Comparison of ENCODE assay signal across 16 mouse cellular contexts in genomic region chr8:10633360-10634140, GRCm38 (mm10).
DNase-seq lines count a peak whose midpoint lies in the region; ATAC-seq and TF ChIP-seq lines count a peak whose summit lies in the region.
"Had no signal": no experiment of that assay in that cellular context is flagged by ENCODE, and none has a peak within 500 bp of the region (broad histone marks: within the 10 kb centered on the region; RNA-seq: fewer than 3 reads in every experiment).

No protein-coding gene starts in this region.

- 58% methylated on average over 12 of the region's 12 CpGs for WGBS in forebrain, embryonic 12.5 days
- WGBS in forebrain, embryonic 14.5 days, result 69% methylated on average over 12 of the region's 12 CpGs
- WGBS in midbrain, embryonic 11.5 days, result 67% methylated on average over 12 of the region's 12 CpGs
- 71% methylated on average over 12 of the region's 12 CpGs for WGBS in midbrain, embryonic 16.5 days
- 45% methylated on average over 11 of the region's 12 CpGs for WGBS in lung, adult 2 months

- no peak overlapping the region for H3K27ac ChIP-seq in forebrain, embryonic 12.5 days
- H3K27ac ChIP-seq in forebrain, embryonic 14.5 days (ENCODE audit: low read depth, low read length), result no peak overlapping the region
- H3K27ac ChIP-seq in midbrain, embryonic 11.5 days (ENCODE audit: low read depth, low read length), result no peak overlapping the region
- H3K27ac ChIP-seq in midbrain, embryonic 16.5 days (ENCODE audit: low read length), result no peak overlapping the region
- H3K27ac ChIP-seq: heart, embryonic 13.5 days; kidney, embryonic 15.5 days; layer of hippocampus, adult 2 months; lung, embryonic 15.5 days had no signal

- no peaks in the 10 kb centered on the region for H3K9me3 ChIP-seq in forebrain, embryonic 12.5 days
- no peaks in the 10 kb centered on the region for H3K9me3 ChIP-seq in forebrain, embryonic 14.5 days (replicated peaks; ENCODE audit: control insufficient read depth, low read length)
- H3K9me3 ChIP-seq in midbrain, embryonic 11.5 days (ENCODE audit: control insufficient read depth, low read length), result no peaks in the 10 kb centered on the region
- H3K9me3 ChIP-seq in midbrain, embryonic 16.5 days (replicated peaks; ENCODE audit: control insufficient read depth, low read length, poor library complexity, severe bottlenecking), result no peaks in the 10 kb centered on the region
- H3K9me3 ChIP-seq: G1E; heart, embryonic 13.5 days; kidney, embryonic 15.5 days; lung, embryonic 15.5 days had no signal

- no peaks in the 10 kb centered on the region for H3K36me3 ChIP-seq in forebrain, embryonic 12.5 days (replicated peaks)
- H3K36me3 ChIP-seq in forebrain, embryonic 14.5 days (ENCODE audit: control insufficient read depth, insufficient read depth, low read length), result no peaks in the 10 kb centered on the region
- H3K36me3 ChIP-seq in midbrain, embryonic 11.5 days (ENCODE audit: control insufficient read depth, insufficient read depth, low read length), result no peaks in the 10 kb centered on the region
- H3K36me3 ChIP-seq in midbrain, embryonic 16.5 days (ENCODE audit: control insufficient read depth, insufficient read depth, low read length), result no peaks in the 10 kb centered on the region
- H3K36me3 ChIP-seq: heart, embryonic 13.5 days; kidney, embryonic 15.5 days; lung, embryonic 15.5 days had no signal

- ATAC-seq in forebrain, embryonic 12.5 days (ENCODE audit: low FRiP score), result peak; percentile 27; the same call in 1 of the 2 replicates
- no peak for ATAC-seq in forebrain, embryonic 14.5 days
- ATAC-seq in midbrain, embryonic 11.5 days (ENCODE audit: low FRiP score), result peak; percentile 54
- no peak for ATAC-seq in midbrain, embryonic 16.5 days
- ATAC-seq in hematopoietic stem cell, adult 5-6 weeks (replicated peaks in 1 of 2; ENCODE audit: insufficient read depth in 1 of 2, low FRiP score in 2 of 2, low TSS enrichment in 1 of 2, low read depth in 1 of 2, poor library complexity in 2 of 2, severe bottlenecking in 2 of 2), result peak; percentile 81 to 90
- peak; percentile 47 for ATAC-seq in megakaryocyte, adult 5-6 weeks (ENCODE audit: poor library complexity, severe bottlenecking)

- peaks cover 8% of the 10 kb centered on the region; the same call in 1 of the 2 replicates for H3K27me3 ChIP-seq in forebrain, embryonic 12.5 days
- H3K27me3 ChIP-seq in forebrain, embryonic 14.5 days (replicated peaks; ENCODE audit: control insufficient read depth, insufficient read depth, low read length), result no peaks in the 10 kb centered on the region
- no peaks in the 10 kb centered on the region for H3K27me3 ChIP-seq in midbrain, embryonic 11.5 days (ENCODE audit: control insufficient read depth, insufficient read depth, low read length)
- no peaks in the 10 kb centered on the region for H3K27me3 ChIP-seq in midbrain, embryonic 16.5 days (ENCODE audit: control insufficient read depth, insufficient read depth, low read depth, low read length)
- H3K27me3 ChIP-seq: heart, embryonic 13.5 days; kidney, embryonic 15.5 days; lung, embryonic 15.5 days had no signal

- no peak for TF ChIP-seq POLR2A in lung, adult 2 months (IDR thresholded peaks at IDR 0.05; ENCODE audit: borderline replicate concordance, extremely low read depth, low read depth, low read length)

- DNase-seq in forebrain, embryonic 14.5 days (ENCODE audit: low spot score), result no peak
- no peak for DNase-seq in midbrain, embryonic 11.5 days (ENCODE audit: low spot score, missing footprints)
- no peak for DNase-seq in c-Kit-positive CD71-positive TER-119-positive erythroid progenitor cells, embryonic 14.5 days (ENCODE audit: low spot score)
- DNase-seq in lung, adult 2 months, result no peak
- DNase-seq: adrenal gland, postnatal 25 days; gastrocnemius, postnatal 14 days; midbrain, embryonic 14.5 days had no signal

- peaks cover 30% of the 10 kb centered on the region for H3K4me1 ChIP-seq in forebrain, embryonic 12.5 days
- peaks cover 14% of the 10 kb centered on the region for H3K4me1 ChIP-seq in forebrain, embryonic 14.5 days (ENCODE audit: control insufficient read depth, insufficient read depth, low read length)
- H3K4me1 ChIP-seq in midbrain, embryonic 11.5 days (ENCODE audit: control insufficient read depth, insufficient read depth, low read length), result peaks cover 13% of the 10 kb centered on the region
- peaks cover 3% of the 10 kb centered on the region for H3K4me1 ChIP-seq in midbrain, embryonic 16.5 days (ENCODE audit: control insufficient read depth, insufficient read depth, low read length)
- peaks cover 3% of the 10 kb centered on the region; the same call in 1 of the 2 replicates for H3K4me1 ChIP-seq in lung, adult 2 months (ENCODE audit: control insufficient read depth, insufficient read depth, low read length)

- H3K4me3 ChIP-seq in forebrain, embryonic 12.5 days (replicated peaks), result no peak overlapping the region
- no peak overlapping the region for H3K4me3 ChIP-seq in forebrain, embryonic 14.5 days (ENCODE audit: low read depth, low read length)
- no peak overlapping the region for H3K4me3 ChIP-seq in midbrain, embryonic 11.5 days (ENCODE audit: low read depth, low read length)
- H3K4me3 ChIP-seq in midbrain, embryonic 16.5 days (ENCODE audit: low read depth, low read length), result no peak overlapping the region
- H3K4me3 ChIP-seq in lung, adult 2 months (replicated peaks; ENCODE audit: extremely low read depth, low read depth, low read length), result no peak overlapping the region
- H3K4me3 ChIP-seq: heart, embryonic 13.5 days; kidney, embryonic 15.5 days; layer of hippocampus, adult 2 months; lung, embryonic 15.5 days had no signal

- no peak overlapping the region for H3K4me2 ChIP-seq in forebrain, embryonic 12.5 days
- H3K4me2 ChIP-seq in forebrain, embryonic 14.5 days (ENCODE audit: low read length), result no peak overlapping the region
- no peak overlapping the region for H3K4me2 ChIP-seq in midbrain, embryonic 11.5 days
- no peak overlapping the region for H3K4me2 ChIP-seq in midbrain, embryonic 16.5 days (ENCODE audit: low read length)
- H3K4me2 ChIP-seq: kidney, embryonic 15.5 days had no signal

- no peak for TF ChIP-seq CTCF in lung, adult 2 months (IDR thresholded peaks at IDR 0.05; ENCODE audit: insufficient read depth, low read length)

- H3K9ac ChIP-seq in forebrain, embryonic 12.5 days, result no peak overlapping the region
- H3K9ac ChIP-seq in forebrain, embryonic 14.5 days (ENCODE audit: low read length), result no peak overlapping the region
- H3K9ac ChIP-seq in midbrain, embryonic 11.5 days (ENCODE audit: low read length), result no peak overlapping the region
- no peak overlapping the region for H3K9ac ChIP-seq in midbrain, embryonic 16.5 days (ENCODE audit: low read depth, low read length)
- H3K9ac ChIP-seq: heart, embryonic 13.5 days; kidney, embryonic 15.5 days; lung, embryonic 15.5 days had no signal

Comparison
In these comparisons a context has a peak if more than half of its experiments do, and no peak if none do; other contexts are left out.
1. ATAC-seq: peak in forebrain, embryonic 12.5 days (single experiment), midbrain, embryonic 11.5 days (single experiment), hematopoietic stem cell, adult 5-6 weeks (2 of 2) and megakaryocyte, adult 5-6 weeks (single experiment); none in forebrain, embryonic 14.5 days (single experiment) and midbrain, embryonic 16.5 days (single experiment).